Mouse (Mus musculus) testis, postnatal 14 days (tissue): ENCODE data around the gene Idh3a.
"Not testable (repeated sequence)": the region's sequence is repeated elsewhere in the genome, so short reads cannot be mapped to it uniquely, and the experiment has no call there.

Experiments
- DNase-seq: peaks from one replicate; pipeline ENCODE4 v3.0.0; 2021; ENCODE audit warnings: low spot score

Idh3a gene

DNA sequence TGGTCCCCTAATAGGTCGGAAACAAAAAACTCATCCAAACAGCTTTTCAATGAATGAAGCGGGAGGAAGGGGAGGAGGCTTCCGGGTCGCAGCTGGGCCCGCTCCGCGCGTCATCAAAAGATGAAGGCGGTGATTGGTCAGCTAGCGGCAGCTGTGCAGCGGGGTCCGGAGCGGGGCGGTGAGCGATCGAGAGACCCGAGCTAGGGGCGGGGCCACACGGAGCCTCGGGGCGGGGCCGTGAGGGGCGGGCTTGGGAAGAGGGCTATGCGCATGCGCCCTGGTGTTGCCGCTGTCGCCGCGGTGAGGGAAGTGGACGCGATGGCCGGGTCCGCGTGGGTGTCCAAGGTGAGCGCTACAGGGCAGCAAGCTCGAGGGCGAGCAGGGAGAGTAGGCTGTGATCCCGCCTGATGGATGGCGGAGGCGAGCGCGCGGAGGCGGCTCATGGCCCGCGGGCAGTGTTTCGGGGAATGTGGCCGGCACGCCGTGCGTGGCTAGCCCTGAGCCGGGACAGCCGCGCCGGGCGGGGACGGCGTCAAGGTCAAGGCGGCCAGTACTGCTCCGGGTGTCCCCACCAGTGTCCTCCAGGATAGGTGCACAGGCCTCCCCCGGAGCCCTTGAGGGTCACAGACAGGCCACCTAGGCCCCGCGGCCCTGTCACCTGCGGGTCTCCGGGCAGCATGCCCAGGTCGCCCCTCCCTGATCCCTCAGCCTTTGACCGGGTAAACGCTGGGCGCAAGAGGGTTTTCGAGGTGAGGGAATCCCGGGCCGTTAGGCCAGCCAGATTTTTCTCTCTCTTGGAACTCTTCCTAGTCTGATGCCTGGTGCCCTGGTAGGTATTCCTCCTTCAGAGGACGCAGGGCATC, at the start of gene Idh3a:
Idh3a (plus strand) TSS at position 136 of the 863 bp plus-strand sequence.
- peak; percentile 98 for DNase-seq

DNA sequence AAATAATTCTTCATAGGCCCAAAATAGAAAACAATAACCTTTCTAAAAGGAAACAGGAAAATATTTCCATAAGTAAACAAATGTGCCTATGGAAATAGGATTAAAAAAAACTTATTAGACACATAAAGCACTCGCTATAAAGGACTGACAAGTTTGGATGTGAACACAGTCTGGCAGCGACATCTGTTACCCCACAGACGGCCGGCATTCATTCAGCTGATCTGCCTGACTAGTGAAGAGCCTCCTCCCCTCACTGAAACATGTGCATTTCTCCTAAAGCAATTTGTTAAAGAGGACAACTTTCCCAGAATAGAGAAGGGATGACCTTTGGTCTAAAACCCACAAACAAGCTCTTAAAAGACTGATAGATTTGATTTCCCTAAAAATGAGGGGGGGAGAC, 49.1 kb upstream of the Idh3a start:
- DNase-seq, result no peak

DNA sequence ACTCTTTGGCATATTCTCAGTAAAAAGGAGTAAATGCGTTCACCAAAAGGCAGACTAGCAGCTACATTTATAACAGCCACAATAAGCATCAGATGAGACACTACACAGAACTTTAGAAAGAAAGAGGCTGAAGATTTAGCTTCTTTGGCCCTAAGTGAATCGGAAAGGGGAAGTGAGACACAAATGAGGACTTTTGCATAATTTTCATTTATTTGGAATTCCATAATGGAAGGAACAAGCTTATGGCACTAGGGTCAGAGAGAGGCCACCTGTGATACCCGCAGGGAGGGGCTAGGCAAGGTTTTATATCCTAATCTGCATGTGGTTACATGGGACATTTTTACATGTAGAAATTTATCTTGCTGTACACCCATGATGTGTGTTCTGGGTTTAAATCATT, 48.7 kb upstream of the Idh3a start:
- no peak for DNase-seq

DNA sequence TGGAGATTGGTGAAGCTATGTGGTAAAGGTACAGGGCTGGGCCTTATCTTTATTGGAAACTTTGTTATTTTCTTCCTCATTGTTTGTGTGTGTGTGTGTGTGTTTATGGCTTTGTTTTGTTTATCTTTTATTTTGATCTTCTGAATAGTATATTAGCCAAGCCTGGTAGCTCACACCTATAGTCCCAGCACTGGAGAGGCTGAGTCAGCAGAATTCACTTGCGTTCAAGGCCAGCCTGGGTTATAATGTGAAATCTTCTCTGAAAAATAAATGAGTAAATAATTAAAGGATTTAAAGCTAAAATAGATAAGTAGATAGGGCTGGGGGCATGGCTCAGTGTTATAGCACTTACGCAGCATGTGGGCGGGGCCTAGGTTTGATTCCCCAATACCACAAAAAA, 47.9 kb upstream of the Idh3a start:
- DNase-seq, result no peak

DNA sequence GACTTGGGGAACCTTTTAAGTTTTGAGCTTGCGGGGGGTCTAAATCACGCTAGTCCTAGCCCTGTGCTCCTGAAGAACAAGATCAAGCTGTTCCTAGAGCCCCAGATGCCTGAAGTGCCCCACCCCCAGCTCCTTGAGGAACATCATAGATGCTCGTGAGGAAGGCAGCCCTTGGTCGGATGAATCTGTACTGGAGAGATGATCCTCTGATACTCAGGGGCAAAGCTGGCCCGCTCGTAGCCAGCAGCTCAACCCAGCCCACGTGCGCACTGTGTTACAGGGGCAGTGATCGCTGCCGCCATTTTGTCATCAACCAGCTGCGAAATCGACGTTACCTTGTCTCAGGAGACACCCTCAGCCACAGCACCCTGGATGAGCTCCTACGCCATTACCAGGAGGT, 47.5 kb upstream of the Idh3a start, which contains the start of gene Sh2d7:
Sh2d7 (plus strand) TSS at position 301 of the 400 bp plus-strand sequence.
- no peak for DNase-seq

DNA sequence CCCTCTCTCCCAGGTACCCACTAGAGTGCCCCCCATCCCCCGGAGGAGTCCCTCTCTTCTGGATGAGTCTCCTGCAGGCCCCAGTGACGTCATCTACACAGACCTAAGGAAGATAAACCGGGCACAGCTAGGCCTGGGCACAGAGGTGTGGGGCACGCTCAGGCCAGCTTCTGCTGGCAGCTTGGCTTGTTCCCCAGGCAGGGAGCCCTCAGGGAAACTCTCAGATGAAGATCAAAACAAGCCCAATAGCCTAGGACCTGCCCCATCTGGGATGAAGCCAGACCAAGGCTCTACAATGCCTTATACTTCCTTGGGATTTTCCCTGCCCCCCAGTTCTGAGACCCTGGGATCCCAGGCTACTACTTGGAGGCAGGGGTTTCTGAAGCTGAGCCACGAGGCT, 45.3 kb upstream of the Idh3a start:
- no peak for DNase-seq

DNA sequence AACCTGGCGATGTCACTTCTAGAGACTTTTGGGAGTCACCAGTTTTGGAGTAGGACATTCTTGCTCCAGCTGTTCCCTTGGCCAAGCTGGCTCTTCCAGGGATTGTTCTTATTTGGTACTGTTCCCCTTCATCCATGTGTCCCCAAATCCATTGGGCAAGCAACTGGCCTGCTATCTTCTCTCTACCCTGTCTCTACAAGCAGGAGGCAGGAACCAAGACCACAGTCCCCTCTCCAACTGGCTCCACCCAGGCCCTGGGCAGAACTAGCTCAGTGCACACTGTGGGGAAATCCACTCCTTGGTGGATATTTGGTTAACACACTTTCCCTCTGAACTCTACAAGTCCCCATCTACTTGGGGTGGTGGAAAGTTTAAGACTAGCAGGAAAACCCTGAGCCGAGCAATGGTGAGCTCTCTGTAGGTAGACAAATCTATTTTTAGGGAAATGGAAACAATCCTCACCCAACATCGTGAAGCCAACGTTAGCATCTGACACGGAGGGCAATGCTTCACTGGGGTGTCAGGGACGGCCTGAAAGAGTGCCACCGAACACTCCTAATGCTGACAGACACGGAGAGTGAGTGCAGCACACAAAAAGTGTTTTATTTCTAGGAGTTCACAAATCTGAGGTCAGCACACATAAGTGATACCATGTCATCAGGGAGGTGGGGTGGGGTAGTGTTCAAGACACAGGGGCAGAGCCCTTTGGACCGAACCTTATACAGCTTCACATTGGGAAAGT, 41.8 kb upstream of the Idh3a start:
- no peak for DNase-seq

DNA sequence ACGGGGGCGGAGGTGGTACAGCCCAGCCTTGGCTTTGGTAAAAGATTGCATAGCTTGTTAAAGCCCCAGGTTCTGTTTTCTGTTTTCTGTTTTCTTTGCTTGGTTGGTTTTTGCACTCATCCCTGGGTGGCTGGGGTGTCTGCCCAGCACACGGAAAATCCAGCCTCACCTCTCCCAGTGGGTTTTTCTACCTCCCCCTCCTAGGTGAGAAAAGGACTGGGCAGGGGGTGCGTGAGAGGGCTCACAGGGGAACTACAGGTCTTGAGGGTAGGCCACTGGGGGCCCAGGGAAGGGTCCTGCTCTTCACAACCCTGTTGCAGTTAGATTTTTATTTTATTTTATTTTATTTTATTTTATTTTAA, 41.2 kb upstream of the Idh3a start:
- no peak for DNase-seq

DNA sequence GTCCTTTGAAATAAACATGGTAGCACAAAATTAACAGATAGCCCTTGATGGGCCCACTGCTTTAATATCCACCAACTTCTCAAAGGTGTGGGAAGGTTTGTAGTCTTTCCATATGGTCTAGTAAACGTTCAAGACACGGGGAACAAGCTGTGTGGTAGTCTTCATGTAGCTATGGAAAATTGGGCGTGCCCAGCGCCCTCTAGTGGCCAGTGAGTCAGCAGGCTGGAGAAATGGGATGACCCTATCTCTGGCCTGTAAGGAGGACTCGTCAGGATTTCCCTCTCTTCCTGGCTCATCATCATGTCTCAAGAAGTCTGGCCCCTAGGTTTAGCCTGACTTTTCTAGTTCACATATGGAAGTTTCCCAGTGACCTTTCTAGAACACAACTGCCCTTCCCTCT, 38.6 kb upstream of the Idh3a start:
- no peak for DNase-seq

DNA sequence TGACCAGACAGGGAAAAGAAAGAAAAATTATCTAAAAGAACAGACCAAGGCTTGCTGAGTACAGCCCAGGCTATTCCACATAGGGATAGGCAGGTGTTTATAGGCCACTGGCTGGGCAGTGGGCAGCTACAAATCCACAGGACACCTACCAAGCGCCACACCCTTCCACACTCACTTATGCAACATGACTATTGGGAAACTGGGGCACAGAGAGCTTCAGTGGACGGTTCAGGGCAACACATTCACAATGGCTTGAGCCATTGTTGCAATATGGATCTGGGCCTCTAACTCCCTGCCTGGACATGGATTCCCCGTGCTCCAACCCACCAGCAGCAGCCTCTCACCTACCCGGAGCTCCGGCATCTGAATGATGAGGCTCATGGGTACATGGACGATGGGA, 36.7 kb upstream of the Idh3a start:
- no peak for DNase-seq

DNA sequence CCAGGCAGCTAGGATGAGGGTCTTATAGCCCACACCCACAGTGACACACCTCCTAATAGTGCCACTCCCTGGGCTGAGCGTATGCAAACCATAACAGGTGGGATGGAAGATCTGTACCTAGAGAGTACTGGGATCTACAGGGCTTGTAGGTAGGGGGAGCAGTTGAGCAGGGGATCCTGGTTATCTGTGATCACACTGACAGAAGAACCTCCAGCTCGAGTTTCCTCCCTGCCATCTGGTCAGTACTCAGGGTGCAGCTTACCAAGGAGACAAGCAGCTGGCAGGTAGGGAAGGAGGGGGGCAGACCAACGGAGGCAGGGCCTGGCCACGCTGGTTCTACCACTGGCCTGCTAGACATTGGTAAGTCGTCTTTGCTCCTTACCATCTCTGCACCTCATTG, 33.7 kb upstream of the Idh3a start:
- DNase-seq, result no peak

DNA sequence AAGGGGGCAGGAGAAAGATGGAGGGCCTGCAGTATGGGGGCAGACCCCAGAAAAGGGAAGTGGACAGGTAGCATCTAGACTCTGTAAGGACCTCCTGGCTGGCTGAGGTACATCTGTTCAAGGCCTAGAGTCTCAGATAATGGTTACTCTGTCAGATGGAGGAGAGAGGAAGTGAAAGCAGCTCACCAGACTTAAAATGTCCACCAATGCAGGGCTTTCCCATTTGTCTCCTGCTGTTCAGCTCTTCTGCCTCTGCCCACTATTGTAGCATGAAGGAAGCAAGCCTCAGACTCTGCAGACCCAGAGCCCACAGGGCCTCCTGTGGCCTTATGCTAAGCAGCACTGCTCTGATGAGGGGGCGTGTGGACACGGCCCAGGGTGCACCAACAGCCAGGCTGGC, 31.1 kb upstream of the Idh3a start:
- DNase-seq, result no peak

DNA sequence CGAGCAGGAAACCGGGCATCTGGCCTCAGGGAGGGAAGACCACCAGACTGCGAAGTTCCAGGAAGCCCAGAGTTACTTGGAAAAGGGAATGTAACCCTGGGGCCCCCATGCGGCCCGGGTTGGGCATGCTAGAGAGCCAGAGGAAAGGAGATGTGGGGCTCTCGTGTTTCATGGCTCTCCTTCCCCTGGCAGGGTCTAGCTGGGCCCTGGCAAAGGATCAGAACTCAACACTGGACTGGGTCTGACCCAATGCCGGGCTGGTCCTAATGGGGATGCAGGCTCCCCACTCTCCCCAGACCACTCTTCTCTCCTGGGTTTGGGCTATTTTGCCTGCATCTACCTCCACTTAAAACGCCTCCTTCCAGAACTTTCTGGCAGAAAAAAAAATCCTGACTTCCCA, 27.4 kb upstream of the Idh3a start:
- DNase-seq, result no peak

DNA sequence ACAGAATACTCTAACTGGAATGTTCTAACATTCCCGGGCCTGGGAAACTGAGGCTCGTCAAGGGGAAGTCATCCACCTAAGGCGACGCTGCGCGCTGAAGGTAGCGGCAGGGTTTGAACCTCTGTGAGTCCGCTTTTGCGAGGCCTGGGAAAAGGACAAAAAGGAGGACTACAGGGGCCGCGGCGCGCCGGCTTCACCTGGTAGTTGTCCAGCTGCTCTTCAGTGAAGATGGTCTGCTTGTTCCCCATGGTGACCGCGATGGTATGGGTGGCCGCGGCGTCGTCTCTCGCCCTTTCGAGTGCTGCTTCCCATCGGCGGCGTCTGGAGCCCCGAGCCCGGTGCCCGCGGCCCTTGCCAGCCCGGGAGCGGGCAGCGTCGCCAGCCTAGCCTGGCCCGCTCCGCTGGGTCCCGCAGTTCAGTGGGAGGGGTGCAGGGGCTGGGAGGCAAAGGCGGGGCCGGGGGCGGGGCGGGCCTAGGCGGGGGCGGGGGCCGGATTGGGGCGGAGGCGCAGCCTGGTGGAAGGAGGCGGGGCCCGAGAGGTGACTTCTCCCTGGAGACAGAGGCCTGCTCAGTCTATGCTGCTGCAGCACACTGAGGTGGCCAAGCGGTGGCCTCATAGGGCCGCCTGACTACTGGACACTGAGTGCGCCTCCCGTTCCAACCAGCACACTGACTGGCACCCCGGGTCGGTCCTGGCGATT, 26.2 kb upstream of the Idh3a start, which contains the start of gene Cib2:
Cib2 (minus strand) TSS at position 448 of the 701 bp plus-strand sequence.
- peak; percentile 79 for DNase-seq

DNA sequence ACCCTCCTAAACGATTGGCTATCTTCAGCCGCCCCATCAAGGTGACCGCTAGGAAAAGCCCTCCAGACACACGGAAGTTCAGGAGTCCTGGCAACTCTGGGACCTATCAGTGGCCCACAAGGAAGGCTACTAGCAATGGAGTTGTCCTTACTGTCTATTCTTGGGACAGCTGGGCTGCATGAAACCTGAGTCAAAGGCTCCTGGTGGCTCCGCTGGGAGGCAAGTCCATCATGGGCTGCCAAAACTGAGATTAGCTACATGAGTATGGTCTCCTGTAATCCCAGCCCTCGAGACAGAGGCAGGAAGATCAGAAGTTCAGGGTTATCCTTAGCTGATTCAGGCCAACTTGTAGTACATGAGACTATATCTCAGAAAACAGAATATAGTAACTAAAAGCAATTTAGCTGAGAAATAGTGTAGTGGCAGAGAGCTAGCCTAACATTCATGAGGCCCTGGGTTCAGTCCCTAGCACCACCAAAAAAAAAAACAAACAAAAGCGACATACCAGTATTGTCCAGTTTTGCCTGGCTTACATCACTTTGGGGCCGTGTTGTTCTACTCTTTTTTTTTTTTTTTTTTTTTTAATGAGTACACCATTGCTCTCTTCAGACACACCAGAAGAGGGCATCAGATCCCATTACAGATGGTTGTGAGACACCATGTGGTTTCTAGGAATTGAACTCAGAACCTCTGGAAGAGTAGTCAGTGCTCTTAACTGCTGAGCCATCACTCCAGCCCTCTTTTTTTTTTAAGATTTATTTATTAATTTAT, 25.1 kb upstream of the Idh3a start:
- DNase-seq, result no peak

DNA sequence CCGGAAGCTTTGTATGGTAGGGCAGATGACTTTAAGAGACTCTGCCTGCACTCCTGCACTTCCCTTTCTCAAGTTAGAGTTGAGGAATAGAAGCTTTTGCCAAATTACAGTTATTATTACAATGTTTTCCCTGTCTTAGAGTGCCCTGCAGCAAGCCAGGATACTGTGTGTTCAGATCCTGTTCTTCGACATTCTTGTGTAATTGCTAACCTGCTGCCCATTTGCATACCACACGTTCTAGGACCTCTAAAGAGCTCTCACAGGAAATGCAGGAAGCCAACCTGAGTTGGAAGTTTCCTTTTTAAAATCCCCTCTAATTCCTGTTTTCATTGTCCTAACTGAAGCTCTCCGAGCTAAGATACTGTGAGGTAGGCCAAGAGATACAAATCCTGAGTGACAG, 19.2 kb upstream of the Idh3a start:
- no peak for DNase-seq

DNA sequence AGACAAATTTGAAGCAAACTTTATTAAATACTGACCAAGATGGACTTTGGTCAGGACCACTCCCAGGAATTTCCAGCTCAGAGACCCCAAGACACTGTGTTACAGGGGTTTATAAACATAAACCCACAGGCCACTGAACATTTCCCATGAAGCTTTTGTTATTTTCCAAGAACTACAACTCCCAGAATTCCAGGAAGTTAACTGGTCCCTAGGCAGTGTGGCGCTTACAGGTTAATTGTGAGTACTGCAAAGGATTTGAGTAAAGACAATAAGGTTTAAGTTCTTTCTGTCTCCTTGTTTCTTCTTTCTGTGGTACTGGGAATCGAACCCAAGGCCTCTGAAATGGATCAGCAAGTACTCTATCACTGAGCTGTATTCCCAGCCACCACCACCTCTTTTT, 17.4 kb upstream of the Idh3a start:
- DNase-seq, result no peak

DNA sequence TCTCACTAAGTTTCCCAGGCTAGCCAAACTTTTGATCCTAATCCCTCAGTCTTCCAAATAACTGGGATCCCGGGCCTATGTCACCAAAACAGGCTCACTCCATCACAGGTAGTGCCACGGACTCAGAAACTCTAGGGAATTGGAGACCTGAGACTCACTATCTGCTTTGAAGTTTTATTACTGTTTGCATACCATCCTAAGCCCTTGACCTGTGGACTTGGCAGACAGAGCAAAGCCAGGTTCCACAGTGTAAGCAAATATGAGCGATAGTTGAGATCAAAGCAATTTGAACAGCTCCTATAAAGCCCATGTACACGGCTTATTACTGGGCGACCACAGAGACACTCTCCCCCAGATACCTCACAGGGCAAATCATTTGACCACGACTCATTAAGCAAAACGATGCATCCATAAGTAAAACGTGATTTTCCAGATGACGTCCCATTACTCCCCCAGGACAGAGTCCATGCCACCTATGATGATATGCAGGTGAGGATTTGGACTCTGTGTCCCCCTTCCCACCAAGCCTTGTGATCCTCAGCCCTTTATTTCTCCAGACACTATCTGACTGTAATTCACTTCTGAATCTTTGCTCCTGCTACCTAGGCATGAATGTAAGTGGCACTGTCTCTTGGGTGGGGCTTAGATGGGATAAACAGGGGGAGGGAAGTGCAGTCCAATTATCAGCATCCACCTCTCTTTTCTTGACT, 14.8 kb upstream of the Idh3a start:
- DNase-seq, result no peak

DNA sequence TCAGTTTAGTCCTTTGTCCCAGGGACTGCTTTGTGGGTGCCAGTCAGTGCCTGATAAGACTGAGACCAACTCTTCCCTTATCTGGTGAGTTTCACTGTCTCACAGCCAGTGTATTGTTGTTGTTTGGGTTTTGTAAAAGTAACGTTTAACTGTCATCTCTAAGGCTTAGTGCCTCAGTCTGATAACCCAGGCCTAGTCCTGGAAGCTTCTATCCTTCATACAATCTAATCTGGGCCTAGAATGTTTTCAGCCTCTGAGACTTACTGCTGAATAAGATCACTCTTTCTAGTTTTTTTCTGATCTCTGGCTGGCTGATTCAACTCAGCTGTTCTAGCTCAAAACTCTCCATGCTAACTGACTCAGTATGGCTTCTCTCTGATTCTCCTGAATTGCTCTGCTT, 2.4 kb upstream of the Idh3a start:
- no peak for DNase-seq

DNA sequence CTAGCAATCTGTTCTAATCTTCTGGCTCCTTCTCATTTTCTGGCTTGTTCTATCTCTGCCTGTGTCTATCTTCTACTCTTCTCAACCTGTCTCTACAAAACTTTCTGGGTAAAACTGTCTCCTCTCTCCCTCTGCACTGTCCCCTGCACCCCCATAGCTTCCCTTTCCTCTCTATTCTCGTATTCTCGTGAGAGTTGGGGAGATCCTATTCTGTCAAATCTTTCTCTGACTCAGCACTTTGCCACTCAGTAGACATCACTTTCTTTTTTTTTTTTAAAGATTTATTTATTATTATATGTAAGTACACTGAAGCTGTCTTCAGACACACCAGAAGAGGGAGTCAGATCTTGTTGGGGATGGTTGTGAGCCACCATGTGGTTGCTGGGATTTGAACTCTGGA, 2.0 kb upstream of the Idh3a start:
- DNase-seq, result not testable (repeated sequence)

DNA sequence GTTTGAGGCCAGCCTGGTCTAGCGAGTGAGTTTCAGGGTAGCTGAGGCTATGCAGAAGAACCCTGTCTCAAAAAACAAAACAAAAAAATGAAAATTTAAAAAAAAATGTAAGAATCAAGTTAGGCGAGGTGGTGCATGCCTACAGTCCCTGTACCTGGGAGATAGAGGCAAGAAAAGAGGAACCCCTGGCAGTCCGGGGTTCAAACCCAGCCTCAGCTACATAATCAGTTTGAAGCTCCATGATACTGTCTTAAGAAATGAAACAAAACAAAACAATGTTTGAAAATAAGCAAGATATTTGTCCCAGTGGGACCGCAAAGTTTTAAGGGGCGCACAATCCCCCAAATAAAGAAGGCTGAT, 315 bp upstream of the Idh3a start:
- DNase-seq, result no peak

DNA sequence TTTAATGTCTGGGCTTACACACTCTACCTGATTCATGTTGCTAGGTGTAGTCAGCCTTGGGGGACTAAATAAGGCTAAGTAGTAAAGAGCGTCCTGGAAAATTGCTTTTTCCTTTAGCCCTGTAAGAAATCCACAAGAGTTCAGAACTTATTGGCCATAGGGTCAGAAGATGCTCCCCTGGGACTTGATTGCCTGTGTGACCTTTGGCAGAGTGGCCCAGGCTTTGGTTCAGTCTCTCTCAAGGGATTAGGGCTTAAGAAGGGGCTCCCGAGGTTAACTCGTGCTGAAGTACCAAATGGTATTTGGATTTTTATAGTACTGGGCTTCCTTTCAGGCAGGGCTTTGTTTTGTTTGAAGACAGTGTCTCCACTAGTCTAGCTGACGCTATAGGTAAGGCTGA, 1.7 kb downstream of the Idh3a start:
- DNase-seq, result no peak
